ENCODE assay signal across 8 mouse cellular contexts in the genomic region with DNA sequence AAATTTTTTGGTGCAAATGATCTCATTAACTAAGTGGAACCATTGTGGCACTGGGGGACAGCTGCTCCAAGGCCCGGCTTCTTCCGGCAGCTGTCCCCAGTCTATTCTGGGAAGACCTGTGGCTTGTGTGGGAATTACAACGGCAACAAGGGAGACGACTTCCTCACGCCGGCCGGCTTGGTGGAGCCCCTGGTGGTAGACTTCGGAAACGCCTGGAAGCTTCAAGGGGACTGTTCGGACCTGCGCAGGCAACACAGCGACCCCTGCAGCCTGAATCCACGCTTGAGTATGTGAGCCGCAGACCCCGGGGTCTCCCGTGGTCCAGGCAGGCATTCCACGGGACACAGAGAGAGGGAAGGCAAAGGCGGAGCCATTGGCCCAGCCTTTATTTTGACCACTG. TPM values are rescaled to one million over a fixed set of nuclear protein-coding genes. Genes with fewer than 3 reads are reported as not detected.
A peak's percentile ranks its signal among the peaks of the same experiment; 100 is the strongest.
DNase-seq lines count a peak whose midpoint lies in the region; ATAC-seq and TF ChIP-seq lines count a peak whose summit lies in the region.

No protein-coding gene starts in this region.

- H3K36me3 ChIP-seq in embryonic facial prominence, embryonic 12.5 days, result no peaks in the 10 kb centered on the region
- no peaks in the 10 kb centered on the region for H3K36me3 ChIP-seq in heart, adult 2 months (ENCODE audit: control insufficient read depth, insufficient read depth, low read length)
- H3K36me3 ChIP-seq in limb, embryonic 10.5 days, result no peaks in the 10 kb centered on the region
- no peaks in the 10 kb centered on the region for H3K36me3 ChIP-seq in midbrain, embryonic 11.5 days (ENCODE audit: control insufficient read depth, insufficient read depth, low read length)

- no peaks in the 10 kb centered on the region for H3K27me3 ChIP-seq in embryonic facial prominence, embryonic 12.5 days
- H3K27me3 ChIP-seq in heart, adult 2 months (ENCODE audit: control insufficient read depth, insufficient read depth, low read length), result no peaks in the 10 kb centered on the region
- peaks cover 26% of the 10 kb centered on the region; the same call in 1 of the 2 replicates for H3K27me3 ChIP-seq in limb, embryonic 10.5 days (ENCODE audit: low read depth, poor library complexity, severe bottlenecking)
- no peaks in the 10 kb centered on the region for H3K27me3 ChIP-seq in midbrain, embryonic 11.5 days (ENCODE audit: control insufficient read depth, insufficient read depth, low read length)

- H3K4me2 ChIP-seq in embryonic facial prominence, embryonic 12.5 days (replicated peaks), result peak overlapping the region; percentile 21
- H3K4me2 ChIP-seq in midbrain, embryonic 11.5 days, result peak overlapping the region; percentile 29; the same call in 1 of the 2 replicates

- no peaks in the 10 kb centered on the region for H3K79me2 ChIP-seq in heart, adult 2 months (replicated peaks; ENCODE audit: control insufficient read depth, insufficient read depth, low read length)

- peak; percentile 65; the same call in 1 of the 2 replicates for TF ChIP-seq EP300 in heart, adult 2 months (IDR thresholded peaks at IDR 0.05; ENCODE audit: insufficient read depth, low read depth, low read length)

- H3K9ac ChIP-seq in embryonic facial prominence, embryonic 12.5 days, result no peak overlapping the region
- H3K9ac ChIP-seq in heart, adult 2 months (ENCODE audit: low read depth, low read length), result no peak overlapping the region
- H3K9ac ChIP-seq in midbrain, embryonic 11.5 days (ENCODE audit: low read length), result no peak overlapping the region

- ATAC-seq in embryonic facial prominence, embryonic 12.5 days (ENCODE audit: insufficient number of reproducible peaks, insufficient read depth, low FRiP score, low TSS enrichment), result no peak
- peak; percentile 65 for ATAC-seq in midbrain, embryonic 11.5 days (ENCODE audit: low FRiP score)

- TF ChIP-seq POLR2A in heart, adult 2 months (IDR thresholded peaks at IDR 0.05; ENCODE audit: insufficient read depth, low read depth, low read length), result no peak

- DNase-seq in adrenal gland, postnatal 10 days, result peak; percentile 89
- DNase-seq in heart, adult 2 months, result peak; percentile 84 to 87
- DNase-seq in kidney, adult 18-20 months, result peak; percentile 85
- peak; percentile 91 for DNase-seq in limb, embryonic 10.5 days (ENCODE audit: low spot score)
- DNase-seq in midbrain, embryonic 11.5 days (ENCODE audit: low spot score, missing footprints), result peak; percentile 99
- peak; percentile 83 for DNase-seq in right cerebral cortex, postnatal 4 days
- peak; percentile 74 for DNase-seq in yolk sac, embryonic 10.5 days (ENCODE audit: low spot score)

- H3K27ac ChIP-seq in embryonic facial prominence, embryonic 12.5 days, result no peak overlapping the region
- H3K27ac ChIP-seq in heart, adult 2 months, result no peak overlapping the region
- peak overlapping the region; percentile 53; the same call in 1 of the 2 replicates for H3K27ac ChIP-seq in limb, embryonic 10.5 days
- H3K27ac ChIP-seq in midbrain, embryonic 11.5 days (ENCODE audit: low read depth, low read length), result no peak overlapping the region

- intact Hi-C loops in heart, adult 2 months (cut with DNase I), result loop anchor here (5.0 kb wide), 1 partner anchor 91 kb away; no protein-coding TSS in a partner anchor

- H3K4me1 ChIP-seq in embryonic facial prominence, embryonic 12.5 days, result peaks cover 30% of the 10 kb centered on the region; the same call in 1 of the 2 replicates
- H3K4me1 ChIP-seq in heart, adult 2 months (ENCODE audit: control insufficient read depth, insufficient read depth, low read length), result peaks cover 3% of the 10 kb centered on the region; the same call in 1 of the 2 replicates
- peaks cover 18% of the 10 kb centered on the region for H3K4me1 ChIP-seq in limb, embryonic 10.5 days
- H3K4me1 ChIP-seq in midbrain, embryonic 11.5 days (ENCODE audit: control insufficient read depth, insufficient read depth, low read length), result no peaks in the 10 kb centered on the region

- H3K4me3 ChIP-seq in embryonic facial prominence, embryonic 12.5 days, result no peak overlapping the region
- H3K4me3 ChIP-seq in heart, adult 2 months, result no peak overlapping the region
- peak overlapping the region; percentile 32 for H3K4me3 ChIP-seq in limb, embryonic 10.5 days
- H3K4me3 ChIP-seq in midbrain, embryonic 11.5 days (ENCODE audit: low read depth, low read length), result no peak overlapping the region

- H3K9me3 ChIP-seq in embryonic facial prominence, embryonic 12.5 days, result no peaks in the 10 kb centered on the region
- no peaks in the 10 kb centered on the region for H3K9me3 ChIP-seq in limb, embryonic 10.5 days (replicated peaks)
- H3K9me3 ChIP-seq in midbrain, embryonic 11.5 days (ENCODE audit: control insufficient read depth, low read length), result no peaks in the 10 kb centered on the region

- TF ChIP-seq CTCF in heart, adult 2 months (IDR thresholded peaks at IDR 0.05), result peak; percentile 93

- WGBS in embryonic facial prominence, embryonic 12.5 days, result 6% methylated on average over 18 of the region's 18 CpGs
- 6% methylated on average over 18 of the region's 18 CpGs for WGBS in heart, adult 2 months
- 8% methylated on average over 18 of the region's 18 CpGs for WGBS in limb, embryonic 10.5 days
- WGBS in midbrain, embryonic 11.5 days, result 6% methylated on average over 18 of the region's 18 CpGs

RNA-seq across cellular contexts. Expression of gene Vwf, which starts 56.7 kb away (rescaled TPM):
- total RNA-seq in adrenal gland, postnatal 10 days (2021), result 10 to 100 TPM; 22.4 to 25.2 TPM
- 7.4 and 7.5 TPM in 2 replicates for polyA plus RNA-seq in embryonic facial prominence, embryonic 12.5 days (2016; fragmentation: Nextera tagmentation; extraction: Ambion mirVana)
- total RNA-seq in heart, adult 2 months (2021), result 10 to 100 TPM; 95.9 to 99.8 TPM
- 95.8 and 116 TPM in 2 replicates for polyA plus RNA-seq in heart, adult 2 months (2012; rRNA removed)
- polyA plus RNA-seq in limb, embryonic 10.5 days (2016; fragmentation: Nextera tagmentation; extraction: Ambion mirVana), result 4.5 and 5.3 TPM in 2 replicates
- polyA plus RNA-seq in midbrain, embryonic 11.5 days (2014; fragmentation: Nextera tagmentation; extraction: Ambion mirVana), result 13.9 and 15.8 TPM in 2 replicates
